Mouse (Mus musculus): ENCODE results near the gene Aire.
"Not testable (repeated sequence)": the region's sequence is repeated elsewhere in the genome, so short reads cannot be mapped to it uniquely, and the experiment has no call there.

Aire gene

DNA sequence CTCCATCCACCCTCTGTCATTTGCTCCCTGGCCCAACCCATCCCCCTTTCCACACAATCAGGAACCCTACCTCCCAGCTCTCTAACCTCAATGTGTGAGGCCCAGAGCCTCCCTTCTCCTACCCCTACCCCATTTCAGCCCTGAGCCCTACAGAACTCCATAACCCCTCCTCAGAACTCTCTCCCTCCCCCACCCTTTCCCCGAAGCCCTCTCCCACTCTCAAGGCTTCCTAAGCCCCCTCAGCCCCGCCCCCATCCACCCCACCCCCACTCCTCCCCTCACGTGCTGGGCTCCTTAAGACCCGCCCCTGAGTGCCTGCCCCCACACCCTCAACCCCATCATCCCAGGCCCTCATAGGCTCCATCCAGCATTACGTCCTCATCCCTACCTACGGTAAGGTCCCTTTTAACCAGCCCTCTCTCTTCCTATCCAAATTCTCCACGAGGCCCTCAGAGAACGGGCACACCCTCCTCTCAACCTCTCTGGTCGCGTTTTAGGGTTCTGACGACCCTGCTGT is 6.2 kb upstream of the Aire start:
- DNase-seq (ENCODE audit: low spot score), result no peak

DNA sequence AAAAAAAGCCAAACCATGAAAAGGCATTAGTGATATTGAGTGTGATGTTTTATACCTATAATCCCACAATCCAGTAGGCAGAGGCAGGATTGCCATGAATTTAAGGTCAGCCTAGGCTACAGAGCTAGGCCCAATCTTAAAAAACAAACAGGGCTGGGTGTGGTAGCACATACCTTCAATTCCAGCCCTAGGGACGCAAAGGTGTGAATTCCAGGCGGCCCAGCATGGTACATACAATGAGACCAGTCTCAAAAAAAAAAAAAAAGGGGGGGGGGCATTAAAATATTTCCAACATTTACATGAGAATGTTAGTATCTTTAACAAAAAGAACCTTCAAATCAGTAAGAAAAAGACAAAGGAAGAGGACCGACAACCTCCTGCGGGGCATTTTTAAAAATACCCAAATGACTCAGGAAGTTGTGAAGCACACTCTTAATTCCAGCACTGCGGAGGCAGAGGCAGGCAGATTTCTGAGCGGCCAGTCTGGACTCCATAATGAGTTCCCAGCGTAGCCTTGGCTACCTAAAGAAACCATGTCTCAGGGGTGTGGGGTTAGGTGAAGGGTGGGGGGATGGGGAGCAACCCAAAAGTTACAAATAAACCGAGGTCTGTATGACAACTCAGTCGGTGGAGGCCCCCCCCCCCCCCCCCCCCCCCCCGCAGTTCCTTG is 4.8 kb upstream of the Aire start:
- DNase-seq (ENCODE audit: low spot score), result no peak

DNA sequence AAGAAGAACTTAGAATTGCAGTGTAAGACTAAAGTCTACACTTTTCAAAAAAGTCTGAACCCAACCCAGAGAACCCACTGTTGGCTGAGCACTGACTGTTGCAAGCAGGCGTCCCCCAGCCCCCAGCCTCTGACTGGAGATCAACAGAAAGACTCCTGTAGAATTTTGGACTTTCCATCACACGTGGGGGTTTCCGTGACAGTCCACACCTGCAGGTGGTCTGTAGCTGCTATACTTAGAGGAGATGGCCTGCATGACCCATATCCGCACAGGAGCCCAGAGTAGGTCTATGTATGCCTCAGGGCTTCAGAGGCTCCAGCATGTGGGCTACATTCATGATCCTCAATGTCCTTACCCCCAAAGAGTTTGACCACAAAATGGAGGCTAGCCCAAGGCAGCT is 3.0 kb upstream of the Aire start:
- no peak for DNase-seq (ENCODE audit: low spot score)

DNA sequence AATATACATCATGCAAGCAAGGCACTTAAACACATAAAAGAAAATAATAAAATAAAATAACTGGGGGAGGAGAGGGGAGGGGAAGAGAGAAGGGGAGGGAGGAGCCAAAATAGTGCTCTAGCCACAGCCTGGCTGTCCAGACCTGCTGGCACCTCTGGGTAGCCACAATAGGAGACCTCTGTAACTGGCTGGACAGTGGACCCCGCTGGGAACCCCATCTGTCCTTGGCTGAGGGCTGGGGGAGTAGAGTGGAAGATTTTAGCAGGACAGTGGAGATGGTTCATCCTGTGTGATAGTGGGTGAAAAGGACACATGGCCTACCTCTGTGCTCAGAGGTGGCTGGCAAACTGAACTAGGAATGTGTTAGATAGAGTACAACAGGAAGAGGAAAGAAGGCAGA is 1.1 kb upstream of the Aire start:
- no peak for DNase-seq (ENCODE audit: low spot score)

DNA sequence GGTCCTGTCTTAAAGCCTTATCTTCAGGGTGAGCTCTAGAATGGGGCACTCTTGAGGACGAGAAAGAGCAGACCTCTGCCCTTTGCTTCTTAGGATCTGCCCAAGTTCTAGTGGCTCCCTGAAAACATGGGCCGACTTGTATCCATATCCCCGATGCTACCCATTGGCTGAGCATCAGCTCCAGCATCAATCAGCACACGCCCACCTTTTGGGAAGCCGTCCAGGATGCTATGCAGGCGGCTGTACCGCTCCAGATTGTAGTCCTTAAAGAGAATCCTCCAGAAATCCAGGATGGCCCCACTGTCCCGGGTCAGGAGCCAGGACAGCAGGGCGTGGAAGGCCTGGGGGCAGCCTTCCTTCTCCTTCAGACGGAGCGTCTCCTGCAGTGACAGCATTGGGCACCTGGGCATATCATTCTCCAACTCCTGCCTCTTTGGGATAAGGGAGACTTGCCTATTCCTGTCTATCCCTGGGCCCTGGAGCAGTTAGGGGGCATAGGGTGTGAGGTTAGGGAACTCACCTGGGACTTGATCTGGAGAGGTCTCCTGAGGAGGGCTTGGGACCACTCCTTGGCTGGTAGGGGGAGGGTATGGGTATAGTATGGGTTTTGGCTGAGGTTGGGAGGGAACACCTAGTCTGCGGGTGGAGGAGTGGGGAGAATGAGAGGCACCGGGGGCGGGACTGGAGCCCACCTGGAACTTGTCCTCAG is 559 bp downstream of the Aire start:
- no peak for DNase-seq (ENCODE audit: low spot score)

DNA sequence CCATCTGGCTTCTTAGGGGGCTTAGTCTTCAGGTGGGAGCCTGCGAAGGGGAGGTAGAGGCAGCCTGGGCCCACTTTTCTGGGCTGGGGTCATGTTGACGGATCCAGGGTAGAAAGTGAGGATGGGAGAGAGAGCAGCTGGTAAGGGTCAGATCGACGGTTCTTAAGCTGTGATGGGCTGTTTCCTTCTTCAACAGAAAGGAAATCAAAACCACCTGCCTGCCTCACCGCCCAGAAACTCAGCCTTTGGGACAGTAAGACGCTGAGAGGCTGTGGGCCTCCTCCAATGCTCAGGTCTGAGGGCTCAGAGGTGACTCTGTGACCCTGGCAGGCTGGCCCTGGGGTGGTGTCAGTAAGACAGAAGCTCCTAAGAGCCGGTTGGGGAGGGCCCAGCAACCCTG is 1.3 kb downstream of the Aire start:
- no peak for DNase-seq (ENCODE audit: low spot score)

DNA sequence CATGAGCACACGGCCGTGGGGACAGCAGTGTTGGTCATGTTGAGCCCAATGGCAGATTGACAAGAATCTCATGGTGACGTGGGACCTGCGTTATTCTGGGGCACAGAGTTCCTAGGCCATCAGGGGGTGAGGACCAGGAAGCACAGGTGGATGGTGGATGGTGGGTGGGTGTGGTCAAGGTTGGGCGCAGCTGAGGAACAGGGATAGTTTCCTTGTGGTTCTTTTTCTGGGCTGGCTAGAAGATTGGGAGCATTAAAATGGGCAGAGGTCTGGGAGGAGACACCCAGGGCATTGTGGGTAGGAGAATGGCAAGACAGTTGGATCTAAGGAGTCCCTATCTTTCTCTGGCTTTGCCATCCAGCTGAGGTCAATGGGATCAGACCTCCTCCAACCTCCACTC is 1.8 kb downstream of the Aire start, which contains the start of gene Dnmt3l:
TSS of gene Dnmt3l (plus strand) at position 301 of the 400 bp plus-strand sequence.
- DNase-seq (ENCODE audit: low spot score), result no peak

DNA sequence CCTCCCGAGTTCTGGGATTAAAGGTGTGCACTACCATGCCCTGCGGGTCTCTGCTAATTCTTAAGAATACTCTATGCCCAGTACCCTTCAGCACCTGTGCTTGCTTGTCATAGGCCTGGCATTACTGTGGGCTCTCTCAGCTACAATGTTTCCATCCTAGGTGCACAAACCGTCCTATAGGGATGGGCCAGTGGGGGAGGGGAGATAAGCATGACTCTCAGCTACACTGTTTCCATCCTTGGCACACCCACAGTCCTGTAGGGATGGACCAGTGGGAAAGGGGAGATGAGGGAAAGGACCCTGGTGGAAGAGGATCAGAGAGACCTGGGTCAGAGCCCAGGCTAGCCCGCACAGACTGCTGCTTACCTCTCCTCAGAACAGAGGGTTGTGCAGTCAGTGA is 6.3 kb downstream of the Aire start:
- DNase-seq (ENCODE audit: low spot score), result no peak

DNA sequence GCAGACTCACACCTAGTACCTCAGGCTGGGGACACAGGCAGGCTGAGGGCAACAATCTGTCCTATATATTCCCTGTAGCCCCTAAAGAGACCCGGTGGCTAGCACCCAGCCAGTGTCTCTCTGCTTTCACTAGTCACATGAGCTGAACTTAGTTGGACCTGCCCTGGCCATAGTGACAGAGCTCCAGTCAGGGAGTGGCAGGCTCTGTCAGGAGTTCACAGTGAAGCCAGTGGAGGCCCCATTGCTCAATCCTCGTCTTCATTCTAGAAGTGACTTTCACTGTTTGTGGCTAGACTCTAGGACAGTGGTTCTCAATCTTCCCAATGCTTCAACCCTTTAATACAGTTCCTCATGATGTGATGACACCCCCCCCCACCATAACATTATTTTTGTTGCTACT is 11.4 kb downstream of the Aire start:
- no peak for DNase-seq (ENCODE audit: low spot score)

DNA sequence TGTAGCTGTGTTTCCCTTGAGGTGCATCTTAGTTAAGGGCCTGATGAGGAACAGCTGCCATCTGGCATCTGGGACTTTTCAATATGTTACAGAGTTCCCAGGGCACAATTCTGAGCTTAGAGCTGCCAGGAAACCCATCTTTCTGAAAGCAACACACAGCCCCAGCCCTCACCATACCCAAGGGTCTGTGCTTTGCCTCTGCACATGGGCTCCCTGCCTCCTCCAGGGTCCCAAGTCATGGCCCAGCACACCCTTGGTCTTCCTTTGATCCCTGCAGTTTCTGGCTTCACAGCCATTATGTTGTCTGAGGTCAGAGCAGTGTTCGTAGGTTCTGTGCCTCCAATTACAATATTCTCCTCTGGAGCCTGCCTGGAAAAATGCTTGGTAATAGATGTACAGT is 14.3 kb downstream of the Aire start:
- DNase-seq (ENCODE audit: low spot score), result no peak

DNA sequence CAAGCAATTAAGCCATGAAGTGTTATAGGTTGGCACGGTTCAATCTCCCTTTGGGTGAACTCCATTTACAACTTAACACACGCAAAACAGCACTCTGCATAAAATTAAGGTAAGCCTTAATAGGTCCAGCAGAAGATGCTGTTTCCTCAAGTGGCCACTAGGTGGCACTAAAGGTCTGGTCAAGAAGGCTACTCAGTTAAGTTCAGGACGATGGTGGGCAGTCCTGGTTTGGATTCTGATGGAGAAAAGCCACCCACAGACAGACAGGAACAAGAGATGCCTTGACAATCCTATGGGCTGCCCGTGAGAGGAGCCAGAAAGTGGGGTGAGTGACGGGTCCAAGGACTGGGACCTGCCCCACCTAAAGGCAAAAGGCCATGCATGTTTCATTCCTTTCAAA is 15.3 kb downstream of the Aire start:
- DNase-seq (ENCODE audit: low spot score), result peak; percentile 45

DNA sequence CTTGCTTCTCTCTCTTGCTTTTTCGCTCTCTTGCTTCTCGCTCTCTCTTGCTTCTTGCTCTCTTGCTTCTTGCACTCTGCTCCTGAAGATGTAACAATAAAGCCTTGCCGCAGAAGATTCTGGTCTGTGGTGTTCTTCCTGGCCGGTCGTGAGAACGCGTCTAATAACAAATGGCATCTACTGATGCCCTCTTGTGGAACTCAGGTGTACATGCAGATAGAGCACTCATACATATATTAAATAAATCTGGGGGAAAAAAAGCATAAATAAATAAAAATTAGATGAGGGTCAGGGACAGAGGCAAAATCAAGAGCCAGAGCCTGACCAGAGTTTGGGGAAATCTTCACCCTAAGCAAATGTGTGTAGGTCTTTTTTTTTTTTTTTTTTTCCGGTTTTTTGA is 18.0 kb downstream of the Aire start:
- not testable (repeated sequence) for DNase-seq (ENCODE audit: low spot score)

DNA sequence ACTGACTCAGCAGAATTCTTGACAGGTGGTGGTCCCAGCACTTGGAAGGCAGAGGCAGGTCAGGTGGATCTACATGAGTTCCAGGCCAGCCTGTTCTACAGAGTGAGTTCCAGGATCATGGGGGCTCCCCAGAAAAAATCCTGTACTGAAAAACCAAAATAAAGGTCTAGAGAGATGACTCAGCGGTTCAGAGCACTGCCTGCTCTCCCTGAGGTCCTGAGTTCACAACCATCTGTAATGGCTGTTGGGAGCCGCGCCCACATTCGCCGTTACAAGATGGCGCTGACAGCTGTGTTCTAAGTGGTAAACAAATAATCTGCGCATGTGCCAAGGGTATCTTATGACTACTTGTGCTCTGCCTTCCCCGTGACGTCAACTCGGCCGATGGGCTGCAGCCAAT is 23.4 kb downstream of the Aire start:
- DNase-seq (ENCODE audit: low spot score), result not testable (repeated sequence)

DNA sequence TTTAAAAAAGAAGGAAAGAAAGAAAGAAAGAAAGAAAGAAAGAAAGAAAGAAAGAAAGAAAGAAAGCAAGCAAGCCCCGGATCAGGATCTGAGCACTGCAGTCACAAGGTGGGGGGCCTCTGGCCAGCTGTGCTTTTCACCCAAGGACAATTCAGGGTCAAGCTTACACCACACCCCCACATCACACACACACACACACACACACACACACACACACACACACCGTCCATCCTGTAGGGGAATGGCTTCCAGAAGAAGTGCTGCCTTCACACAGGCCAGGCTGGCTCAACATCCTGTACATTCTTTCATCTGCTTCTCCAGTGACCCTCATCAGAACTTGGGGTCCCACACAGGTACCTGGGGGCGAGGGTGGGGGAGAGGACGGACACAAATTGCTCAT is 24.1 kb downstream of the Aire start:
- no peak for DNase-seq (ENCODE audit: low spot score)

DNA sequence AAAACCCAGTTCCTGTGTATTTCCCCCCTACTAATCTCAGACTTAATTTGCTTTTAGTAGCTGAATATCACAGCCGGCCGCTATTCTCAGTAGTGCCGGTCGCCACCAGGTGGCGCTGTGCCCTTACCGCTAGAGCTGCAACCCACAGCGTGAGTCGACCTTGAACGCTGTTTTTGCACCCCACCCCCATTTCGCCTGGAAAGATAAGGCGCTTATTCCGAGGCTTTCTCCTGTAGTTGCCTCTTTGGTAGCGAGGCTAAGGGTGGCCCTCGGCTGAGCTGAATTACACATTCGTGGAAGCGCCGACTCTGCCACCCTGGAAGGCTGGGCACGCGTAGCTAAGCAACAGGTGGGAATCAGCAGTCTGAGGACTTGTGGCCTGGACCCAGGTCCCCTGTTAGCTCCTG is 24.6 kb downstream of the Aire start:
- peak; percentile 65 for DNase-seq (ENCODE audit: low spot score)

DNA sequence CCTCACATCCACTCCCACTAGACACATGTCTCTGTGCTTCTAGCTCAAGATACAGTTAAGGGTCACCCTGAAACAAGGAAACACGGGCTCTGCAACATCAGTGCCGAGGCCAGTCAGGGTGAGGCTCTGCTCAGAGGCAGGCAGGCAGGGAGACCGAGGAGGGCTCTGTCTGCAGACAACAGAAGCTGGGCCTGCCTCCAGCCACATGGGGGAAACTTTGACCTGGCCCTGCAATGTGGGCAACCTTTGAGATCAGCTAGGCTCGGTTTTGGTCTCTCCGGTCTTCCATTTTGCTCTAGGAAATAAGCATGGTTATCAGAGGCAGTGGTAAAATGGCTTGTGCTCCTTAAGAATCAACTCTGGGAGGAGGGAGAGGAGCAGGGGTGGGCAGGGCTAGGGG is 27.0 kb downstream of the Aire start:
- no peak for DNase-seq (ENCODE audit: low spot score)

DNA sequence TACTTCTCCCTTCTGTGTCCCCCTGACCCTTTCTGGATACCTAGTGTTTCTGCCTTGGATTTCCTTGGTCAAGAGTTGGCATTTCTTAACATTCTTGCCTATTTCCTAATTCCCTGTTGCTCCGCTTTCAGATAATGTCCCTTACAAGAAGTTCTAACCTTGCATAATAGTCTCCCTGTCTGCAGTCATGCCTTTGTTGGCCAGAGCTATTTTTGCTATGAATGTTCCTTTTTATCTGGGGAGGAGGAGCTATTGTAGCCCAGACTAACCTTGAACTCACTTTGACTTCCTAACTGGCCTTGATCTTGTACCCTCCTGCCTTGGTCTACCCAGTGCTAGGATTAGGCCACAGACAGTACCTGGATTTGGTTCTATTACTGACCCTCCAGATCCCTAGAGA is 27.9 kb downstream of the Aire start:
- no peak for DNase-seq (ENCODE audit: low spot score)

DNA sequence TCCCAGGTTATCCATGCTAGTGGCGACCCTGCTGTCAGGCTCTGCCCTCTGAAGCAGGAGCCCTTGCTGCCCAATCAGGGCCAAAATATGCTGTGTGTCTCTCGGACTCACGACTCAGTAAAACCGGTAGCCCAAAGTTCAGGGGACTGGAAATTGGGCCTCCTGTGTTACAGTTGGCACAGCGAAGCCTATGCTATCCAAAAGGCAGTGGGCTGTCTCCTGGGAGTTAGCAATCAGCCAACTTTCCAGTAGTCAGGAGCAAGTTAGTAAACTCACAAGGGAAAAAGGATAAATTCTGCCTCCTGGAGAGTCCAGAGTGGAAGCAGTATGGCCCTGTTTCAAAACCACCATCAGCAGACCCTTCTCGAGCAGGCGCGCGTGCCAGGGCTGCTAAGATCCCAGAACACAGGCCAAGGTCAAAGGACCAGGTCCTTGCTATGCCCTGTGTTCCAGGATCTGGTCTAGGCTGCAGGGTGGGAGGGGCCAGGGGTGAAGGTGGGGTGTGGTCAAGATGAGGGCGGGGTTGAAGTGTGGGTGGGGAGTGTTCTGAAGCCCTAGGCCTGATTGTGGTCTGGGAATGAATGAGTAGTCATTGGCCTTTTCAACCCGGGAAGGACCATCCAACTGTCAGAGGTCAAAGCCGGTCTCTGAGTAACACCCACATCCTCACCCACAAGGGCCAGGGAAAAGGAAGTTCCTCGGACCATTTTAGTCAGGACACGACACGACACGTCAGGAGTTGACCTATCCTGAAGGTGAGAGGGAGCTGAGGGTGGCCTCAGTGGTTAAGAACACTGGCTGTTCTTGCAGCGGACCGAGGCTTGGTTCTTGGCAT is 30.5 kb downstream of the Aire start:
- DNase-seq (ENCODE audit: low spot score), result no peak

DNA sequence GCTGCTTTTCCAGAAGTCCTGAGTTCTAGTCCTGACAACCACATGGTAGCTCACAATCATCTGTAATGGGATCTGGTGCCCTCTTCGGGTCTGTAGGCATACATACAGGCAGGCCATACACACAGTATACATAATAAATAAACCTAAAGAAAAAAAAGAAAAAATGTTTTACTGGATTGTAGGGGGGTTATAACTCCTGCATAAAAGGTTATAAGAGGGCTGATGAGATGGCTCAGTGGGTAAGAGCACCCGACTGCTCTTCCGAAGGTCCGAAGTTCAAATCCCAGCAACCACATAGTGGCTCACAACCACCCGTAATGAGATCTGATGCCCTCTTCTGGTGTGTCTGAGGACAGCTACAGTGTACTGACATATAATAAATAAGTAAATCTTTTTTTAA is 32.3 kb downstream of the Aire start:
- not testable (repeated sequence) for DNase-seq (ENCODE audit: low spot score)

DNA sequence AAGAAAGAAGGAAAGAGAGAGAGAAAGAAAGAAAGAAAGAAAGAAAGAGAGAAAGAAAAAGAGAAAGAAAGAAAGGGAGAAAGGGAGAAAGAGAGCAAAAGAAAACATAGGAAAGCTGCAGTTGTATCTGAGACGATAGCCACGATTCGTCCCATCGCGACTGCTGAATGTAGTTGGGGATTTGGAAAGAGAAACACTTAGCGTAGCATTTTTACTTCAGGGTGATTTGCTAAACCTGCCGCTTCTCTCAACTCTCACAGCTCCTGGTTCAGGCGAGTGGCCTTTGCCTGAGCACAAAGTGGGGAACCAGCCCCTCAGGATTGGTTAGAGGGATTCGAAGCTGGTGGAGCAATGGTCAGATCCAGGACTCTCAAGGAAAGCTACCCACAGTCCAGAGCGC is 33.1 kb downstream of the Aire start:
- DNase-seq (ENCODE audit: low spot score), result no peak

DNA sequence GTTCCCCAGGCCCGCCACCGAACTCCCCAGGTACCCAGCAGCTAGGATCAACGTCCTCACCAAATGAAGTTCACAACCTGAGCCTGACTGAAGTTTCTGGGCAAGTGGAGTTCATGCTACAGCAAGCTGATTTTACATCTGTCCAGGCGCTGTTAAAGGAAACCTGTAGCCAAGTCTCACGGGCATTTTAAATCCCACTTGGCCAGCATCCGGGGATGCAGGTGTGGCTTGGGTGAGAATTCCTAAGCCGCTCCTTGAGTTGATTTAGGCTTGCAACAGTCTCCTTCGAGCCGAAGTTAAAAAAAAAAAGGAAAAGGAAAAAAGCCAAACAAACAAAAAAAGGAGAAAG is 33.5 kb downstream of the Aire start, which contains the start of gene Pfkl:
TSS of gene Pfkl (minus strand) at position 139 of the 349 bp plus-strand sequence.
- no peak for DNase-seq (ENCODE audit: low spot score)

DNA sequence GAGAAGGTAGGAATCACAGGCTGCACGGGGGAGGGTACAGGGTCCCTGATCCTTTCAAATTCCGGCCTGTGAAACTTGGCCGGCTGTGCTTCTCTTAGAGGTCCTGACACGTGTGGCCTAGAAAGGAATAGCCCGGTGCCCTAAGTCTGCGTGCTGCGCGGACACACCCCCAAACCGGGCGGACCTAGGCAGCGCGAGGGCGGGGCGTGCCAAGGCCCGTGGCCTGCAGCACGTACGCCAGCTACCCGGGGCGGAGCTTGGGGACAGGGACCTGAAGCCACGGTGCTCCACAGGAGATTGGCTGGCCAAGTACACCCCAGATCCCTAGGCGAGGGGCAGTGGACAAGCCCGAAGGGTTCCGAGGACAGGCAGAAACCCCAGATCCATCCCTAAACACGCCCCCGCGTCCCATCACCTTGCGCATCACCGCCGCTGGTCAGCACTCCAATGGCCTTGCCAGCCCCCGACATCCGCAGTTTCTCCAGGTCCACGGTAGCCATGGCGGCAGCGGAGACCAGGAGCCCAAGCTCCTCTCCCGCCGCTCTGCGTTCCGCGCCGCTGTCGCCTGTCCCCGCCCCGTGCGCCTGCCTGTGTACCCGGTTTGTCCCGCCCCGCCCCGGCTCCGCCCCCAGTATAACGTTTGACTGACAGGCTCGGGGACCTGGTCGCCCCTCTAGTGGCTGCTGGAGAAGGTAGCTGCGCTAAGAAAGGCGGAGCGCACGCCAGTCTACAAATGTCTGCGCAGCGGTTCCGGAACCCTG is 34.0 kb downstream of the Aire start:
- peak; percentile 94 for DNase-seq (ENCODE audit: low spot score)
